In genomic region chr2:69428116-69428515, GRCm38 (mm10) we compare ENCODE assay signal across 9 mouse cellular contexts. TPM values are rescaled to one million over a fixed set of nuclear protein-coding genes. Genes with fewer than 3 reads are reported as not detected.
DNase-seq lines count a peak whose midpoint lies in the region; ATAC-seq and TF ChIP-seq lines count a peak whose summit lies in the region.
"Had no signal": no experiment of that assay in that cellular context is flagged by ENCODE, and none has a peak within 500 bp of the region (broad histone marks: within the 10 kb centered on the region; RNA-seq: fewer than 3 reads in every experiment).

No protein-coding gene starts in this region.

- H3K4me3 ChIP-seq in cortical plate, adult 2 months (ENCODE audit: insufficient read depth, low read length): no peak overlapping the region
- H3K4me3 ChIP-seq in neural tube, embryonic 15.5 days (replicated peaks): no peak overlapping the region
- H3K4me3 ChIP-seq: erythroblast, embryonic 14.5 days had no signal

- H3K36me3 ChIP-seq in neural tube, embryonic 15.5 days: no peaks in the 10 kb centered on the region

- H3K27me3 ChIP-seq in neural tube, embryonic 15.5 days (replicated peaks): no peaks in the 10 kb centered on the region

- no peaks in the 10 kb centered on the region for H3K9me3 ChIP-seq in neural tube, embryonic 15.5 days (replicated peaks)

- TF ChIP-seq CTCF in cortical plate, adult 2 months (IDR thresholded peaks at IDR 0.05; ENCODE audit: extremely low read depth, insufficient read depth, low read length): peak; percentile 69

- no peaks in the 10 kb centered on the region for H3K4me1 ChIP-seq in cortical plate, adult 2 months (ENCODE audit: control insufficient read depth, insufficient read depth, low read length)
- peaks cover 2% of the 10 kb centered on the region; the same call in 1 of the 2 replicates for H3K4me1 ChIP-seq in neural tube, embryonic 15.5 days

- WGBS in neural tube, embryonic 15.5 days: 29% methylated on average over 3 of the region's 3 CpGs

- peak; percentile 80; the same call in 1 of the 2 replicates for ATAC-seq in neural tube, embryonic 15.5 days (ENCODE audit: low FRiP score)

- H3K4me2 ChIP-seq in neural tube, embryonic 15.5 days: no peak overlapping the region

- TF ChIP-seq POLR2A in cortical plate, adult 2 months (IDR thresholded peaks at IDR 0.05; ENCODE audit: extremely low read depth, insufficient read depth, low read length): no peak

- H3K27ac ChIP-seq in cortical plate, adult 2 months (ENCODE audit: insufficient read depth, low read length): no peak overlapping the region
- no peak overlapping the region for H3K27ac ChIP-seq in neural tube, embryonic 15.5 days (replicated peaks)

- peak; percentile 41 for DNase-seq in A20 (ENCODE audit: low read depth, low spot score)
- peak; percentile 84 for DNase-seq in adipocyte (ENCODE audit: low spot score)
- DNase-seq in heart, adult 8-10 months (ENCODE audit: low spot score): peak; percentile 16
- peak; percentile 84 for DNase-seq in kidney, postnatal 4 days
- peak; percentile 35 to 49 for DNase-seq in lung, adult 18-20 months
- DNase-seq in thymus, postnatal 25 days: peak; percentile 39

- no peak overlapping the region for H3K9ac ChIP-seq in neural tube, embryonic 15.5 days (replicated peaks)

RNA-seq across cellular contexts. Expression of gene Dhrs9, which starts 47.9 kb away (rescaled TPM):
- not detected in 2 replicates for polyA plus RNA-seq in cortical plate, adult 2 months (2012; rRNA removed)
- total RNA-seq in heart, adult 8-10 months (2022): under 1 TPM in 3 of 4 experiments, not detected in 1; 0.05 to 0.19 (median 0.11) TPM
- polyA plus RNA-seq in neural tube, embryonic 15.5 days (2015; fragmentation: Nextera tagmentation; extraction: Ambion mirVana): not detected in 2 replicates
- polyA plus RNA-seq: erythroblast, embryonic 14.5 days had no signal

Comparison
In these comparisons a context has a peak if more than half of its experiments do, and no peak if none do; other contexts are left out.
1. DNase-seq: peak in every context shown above with its lines; median percentile 84 in adipocyte; 84 in kidney, postnatal 4 days; 42 in lung, adult 18-20 months; 41 in A20; 39 in thymus, postnatal 25 days; 16 in heart, adult 8-10 months.